Mouse (Mus musculus): ENCODE results near the gene Olfr646. TPM values are rescaled to one million over a fixed set of nuclear protein-coding genes. Genes with fewer than 3 reads are reported as not detected.

Gene Olfr646
- total RNA-seq (2021) = not detected

DNA sequence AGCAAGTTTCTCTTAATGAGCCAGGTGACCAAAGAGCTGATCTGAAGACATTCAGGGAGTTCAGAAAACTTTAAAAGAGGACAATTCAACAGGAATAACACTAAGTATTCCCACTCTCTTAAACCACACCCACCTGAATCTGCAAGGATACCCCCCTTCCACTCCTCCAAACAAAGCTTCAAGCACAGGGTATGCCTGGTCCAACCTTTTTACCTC lies at the start of gene Olfr646:
TSS of gene Olfr646 (plus strand) at position 117 of the 216 bp plus-strand sequence.
- no peak for DNase-seq
- intact Hi-C loops (cut with DNase I) = no loop called here

- intact Hi-C loops (cut with DNase I) = no loop called here
- no peak for DNase-seq
Observed at GRCm38 (mm10) chr7:104059215-104059614, 45.5 kb upstream of the Olfr646 start.

DNA sequence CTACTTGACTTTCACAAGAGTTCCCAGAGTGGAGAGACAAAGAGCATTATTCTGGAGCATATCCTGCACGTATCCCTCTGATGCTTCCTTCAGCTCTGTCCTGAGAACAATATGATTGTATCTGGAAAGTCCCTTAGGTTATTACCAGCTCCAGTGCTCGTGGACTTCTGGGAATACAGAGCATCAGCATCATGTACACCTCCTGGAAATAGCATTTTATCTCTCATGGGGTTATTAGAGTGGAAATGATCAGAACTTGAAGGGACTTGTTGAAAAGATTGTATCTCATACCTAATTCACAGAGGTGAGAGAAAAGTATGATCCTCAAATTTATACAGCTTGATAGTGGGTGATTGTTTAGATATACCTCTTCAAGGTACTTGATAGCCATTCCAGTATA lies 43.3 kb upstream of the Olfr646 start, which contains the start of gene 4930516K23Rik:
TSS of gene 4930516K23Rik (minus strand) at position 101 of the 400 bp plus-strand sequence.
- DNase-seq = no peak
- intact Hi-C loops (cut with DNase I) = no loop called here

GRCm38 (mm10) chr7:104071769-104072168 lies 32.9 kb upstream of the Olfr646 start, which contains the start of gene Olfr644:
Gene Olfr644, minus strand, starts transcription at chr7:104071869.
- DNase-seq = no peak
- intact Hi-C loops (cut with DNase I) = no loop called here

GRCm38 (mm10) chr7:104085365-104085764 lies 19.3 kb upstream of the Olfr646 start, which contains the start of gene Olfr645:
Gene Olfr645, minus strand, starts transcription at chr7:104085465.
- no peak for DNase-seq
- intact Hi-C loops (cut with DNase I) = no loop called here

- intact Hi-C loops (cut with DNase I) = no loop called here
- DNase-seq = no peak
Observed at GRCm38 (mm10) chr7:104103913-104104756, 538 bp upstream of the Olfr646 start.

DNA sequence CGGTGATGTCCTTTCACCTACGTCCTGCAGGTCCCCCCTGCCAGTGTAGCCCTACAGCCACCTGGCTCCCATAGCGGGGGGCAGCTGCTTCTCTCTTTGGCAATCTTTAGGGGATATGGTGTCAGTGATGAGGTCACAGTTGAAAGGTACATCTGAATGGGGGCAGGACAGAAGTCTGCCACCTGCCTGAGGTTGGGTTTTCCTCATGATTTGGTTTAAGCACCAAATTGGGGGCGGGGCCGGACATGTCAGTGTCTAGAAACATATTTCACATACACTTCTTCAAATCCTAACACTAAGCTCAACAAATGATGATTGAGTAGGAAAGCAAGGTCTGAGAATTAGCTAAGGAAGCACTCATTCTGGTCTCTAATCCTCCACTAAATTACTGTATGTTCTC lies 25.1 kb downstream of the Olfr646 start, which contains the start of gene Ubqln5:
TSS of gene Ubqln5 (minus strand) at position 101 of the 400 bp plus-strand sequence.
- intact Hi-C loops (cut with DNase I) = no loop called here
- DNase-seq = no peak

DNA sequence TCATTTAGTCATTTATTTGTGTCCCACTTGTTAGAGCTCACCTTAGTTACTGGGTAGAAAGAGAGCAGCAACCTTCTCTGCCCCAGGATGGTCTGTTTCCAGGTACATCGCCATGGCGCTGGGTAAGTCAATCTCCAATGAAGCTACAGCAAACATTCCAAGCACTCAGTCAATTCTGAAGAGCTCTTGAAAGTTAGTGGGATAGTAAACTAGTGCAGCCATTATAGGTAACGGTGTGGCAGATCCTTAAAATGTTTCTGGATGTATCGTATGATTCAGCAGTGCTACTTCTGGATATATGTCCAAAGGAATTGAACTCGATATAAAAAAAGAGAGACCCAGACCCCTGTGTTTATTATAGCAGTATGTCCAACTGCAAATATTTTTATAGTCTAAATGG lies 32.6 kb downstream of the Olfr646 start, which contains the start of gene Olfr643:
TSS of gene Olfr643 (minus strand) at position 101 of the 400 bp plus-strand sequence.
- DNase-seq = no peak
- intact Hi-C loops (cut with DNase I) = no loop called here

DNA sequence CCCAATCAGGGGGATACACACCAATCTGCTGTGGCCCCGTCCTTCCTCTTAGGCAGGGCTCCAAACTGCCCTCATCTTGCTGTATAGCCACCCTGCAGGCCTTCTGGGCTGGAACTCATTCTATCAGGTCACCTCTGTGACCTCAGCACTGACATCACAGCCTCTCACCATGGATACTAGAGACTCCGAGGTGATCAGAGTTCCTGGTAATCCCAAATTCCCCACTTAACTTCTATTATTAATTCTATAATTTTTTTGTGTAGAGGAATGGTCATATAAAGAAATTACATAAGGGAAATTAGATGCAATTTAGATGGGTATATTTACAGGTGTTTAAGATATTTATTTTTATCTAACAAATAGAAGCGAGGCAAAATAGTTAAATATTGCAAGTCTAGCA lies 38.5 kb downstream of the Olfr646 start, which contains the start of gene Ubqln3:
TSS of gene Ubqln3 (minus strand) at position 101 of the 400 bp plus-strand sequence.
- no peak for DNase-seq
- intact Hi-C loops (cut with DNase I) = no loop called here

DNA sequence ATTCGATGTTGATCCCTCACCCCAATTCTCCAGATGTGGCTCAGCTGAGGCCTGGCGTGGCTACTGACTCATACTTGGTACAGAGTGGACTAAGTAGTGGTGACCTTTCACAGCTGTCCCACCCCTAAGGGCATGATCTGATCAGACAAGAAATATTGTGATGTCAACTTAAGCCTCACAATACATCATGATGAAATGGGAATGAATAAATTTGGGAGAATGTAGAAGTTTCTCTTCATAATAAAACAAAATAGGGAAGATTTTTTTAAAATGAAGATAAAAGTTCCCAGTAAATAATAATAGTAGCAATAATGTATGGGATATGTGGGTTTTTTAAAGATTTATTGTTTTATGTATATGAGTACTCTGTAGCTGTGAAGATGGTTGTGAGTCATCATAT lies 45.8 kb downstream of the Olfr646 start, which contains the start of gene Ubqlnl:
TSS of gene Ubqlnl (minus strand) at position 101 of the 400 bp plus-strand sequence.
- DNase-seq = no peak
- intact Hi-C loops (cut with DNase I) = no loop called here

Other genes with a start within 250 kb of the Olfr646 start
- gene Olfr66, start 218.6 kb upstream of the Olfr646 start, total RNA-seq (2021) = not detected
- not detected for gene Olfr64, start 210.4 kb upstream of the Olfr646 start, total RNA-seq (2021)
- not detected for gene Olfr65, start 201.4 kb upstream of the Olfr646 start, total RNA-seq (2021)
- gene Olfr631, start 176.0 kb upstream of the Olfr646 start, total RNA-seq (2021) = not detected
- not detected for gene Olfr632, start 170.5 kb upstream of the Olfr646 start, total RNA-seq (2021)
- gene Olfr633, start 160.4 kb upstream of the Olfr646 start, total RNA-seq (2021) = not detected
- gene Olfr635, start 133.7 kb upstream of the Olfr646 start, total RNA-seq (2021) = under 1 TPM in 1 of 2 experiments, not detected in 1; 0.08 TPM
- gene Olfr638, start 106.1 kb upstream of the Olfr646 start, total RNA-seq (2021) = not detected
- gene Olfr639, start 87.6 kb upstream of the Olfr646 start, total RNA-seq (2021) = under 1 TPM; 0.10 to 0.38 TPM
- not detected for gene Olfr640, start 79.3 kb upstream of the Olfr646 start, total RNA-seq (2021)
- not detected for gene Olfr641, start 69.4 kb upstream of the Olfr646 start, total RNA-seq (2021)
- not detected for gene Olfr642, start 52.2 kb upstream of the Olfr646 start, total RNA-seq (2021)
- gene 4930516K23Rik, start 43.4 kb upstream of the Olfr646 start, total RNA-seq (2021) = not detected
- gene Olfr644, start 33.0 kb upstream of the Olfr646 start, total RNA-seq (2021) = not detected
- not detected for gene Olfr645, start 19.4 kb upstream of the Olfr646 start, total RNA-seq (2021)
- gene Ubqln5, start 25.0 kb downstream of the Olfr646 start, total RNA-seq (2021) = not detected
- not detected for gene Olfr643, start 32.5 kb downstream of the Olfr646 start, total RNA-seq (2021)
- gene Ubqln3, start 38.4 kb downstream of the Olfr646 start, total RNA-seq (2021) = not detected
- gene Ubqlnl, start 45.7 kb downstream of the Olfr646 start, total RNA-seq (2021) = not detected
- gene Olfm5, start 60.0 kb downstream of the Olfr646 start, total RNA-seq (2021) = not detected
- under 1 TPM; 0.38 to 0.46 TPM for gene Olfr648, start 78.5 kb downstream of the Olfr646 start, total RNA-seq (2021)
- gene Olfr649, start 91.1 kb downstream of the Olfr646 start, total RNA-seq (2021) = not detected
- under 1 TPM; 0.24 to 0.28 TPM for gene Trim6, start 113.9 kb downstream of the Olfr646 start, total RNA-seq (2021)
- gene Trim34a, start 139.6 kb downstream of the Olfr646 start, total RNA-seq (2021) = 1 to 10 TPM in 1 of 2 experiments, under 1 TPM in 1; 0.78 to 1.0 TPM
- under 1 TPM; 0.20 to 0.46 TPM for gene Trim5, start 183.2 kb downstream of the Olfr646 start, total RNA-seq (2021)
- 1 to 10 TPM; 1.4 to 2.3 TPM for gene Trim12a, start 210.6 kb downstream of the Olfr646 start, total RNA-seq (2021)
- gene Trim34b, start 224.6 kb downstream of the Olfr646 start, total RNA-seq (2021) = not detected
- 1 to 10 TPM; 1.6 to 2.0 TPM for gene Trim12c, start 248.5 kb downstream of the Olfr646 start, total RNA-seq (2021)